Mouse (Mus musculus): Measurements from ENCODE around the gene Stx12.

The Stx12 gene

GRCm38 (mm10) chr4:132823614-132824366 lies 60.5 kb downstream of the Stx12 start:
- peak; percentile 92 for DNase-seq (ENCODE audit: low read depth, low spot score)
- peaks cover 2% of the 10 kb centered on the region; the same call in 1 of the 2 replicates for H3K36me3 ChIP-seq (ENCODE audit: control insufficient read depth, insufficient read depth, low read length, poor library complexity, severe bottlenecking)
- no peaks in the 10 kb centered on the region for H3K27me3 ChIP-seq (ENCODE audit: control insufficient read depth, insufficient read depth, low read length, poor library complexity, severe bottlenecking)

GRCm38 (mm10) chr4:132818442-132818841 lies 65.9 kb downstream of the Stx12 start:
- H3K36me3 ChIP-seq (ENCODE audit: control insufficient read depth, insufficient read depth, low read length, poor library complexity, severe bottlenecking): no peaks in the 10 kb centered on the region
- no peaks in the 10 kb centered on the region for H3K27me3 ChIP-seq (ENCODE audit: control insufficient read depth, insufficient read depth, low read length, poor library complexity, severe bottlenecking)
- no peak for DNase-seq (ENCODE audit: low read depth, low spot score)

- no peaks in the 10 kb centered on the region for H3K27me3 ChIP-seq (ENCODE audit: control insufficient read depth, insufficient read depth, low read length, poor library complexity, severe bottlenecking)
- no peak for DNase-seq (ENCODE audit: low read depth, low spot score)
- H3K36me3 ChIP-seq (ENCODE audit: control insufficient read depth, insufficient read depth, low read length, poor library complexity, severe bottlenecking): no peaks in the 10 kb centered on the region
Measured at GRCm38 (mm10) chr4:132816855-132817254, 67.5 kb downstream of the Stx12 start.

GRCm38 (mm10) chr4:132816404-132816803 lies 67.9 kb downstream of the Stx12 start:
- Histone ChIP-seq H3K36me3 (ENCODE audit: control insufficient read depth, insufficient read depth, low read length, poor library complexity, severe bottlenecking) (no peaks in the 10 kb centered on the region), H3K27me3 (ENCODE audit: control insufficient read depth, insufficient read depth, low read length, poor library complexity, severe bottlenecking) (no peaks in the 10 kb centered on the region)
- peak; percentile 44 for DNase-seq (ENCODE audit: low read depth, low spot score)

GRCm38 (mm10) chr4:132809621-132810020 lies 74.7 kb downstream of the Stx12 start:
- no peaks in the 10 kb centered on the region for H3K36me3 ChIP-seq (ENCODE audit: control insufficient read depth, insufficient read depth, low read length, poor library complexity, severe bottlenecking)
- no peaks in the 10 kb centered on the region for H3K27me3 ChIP-seq (ENCODE audit: control insufficient read depth, insufficient read depth, low read length, poor library complexity, severe bottlenecking)
- DNase-seq (ENCODE audit: low read depth, low spot score): no peak

DNA sequence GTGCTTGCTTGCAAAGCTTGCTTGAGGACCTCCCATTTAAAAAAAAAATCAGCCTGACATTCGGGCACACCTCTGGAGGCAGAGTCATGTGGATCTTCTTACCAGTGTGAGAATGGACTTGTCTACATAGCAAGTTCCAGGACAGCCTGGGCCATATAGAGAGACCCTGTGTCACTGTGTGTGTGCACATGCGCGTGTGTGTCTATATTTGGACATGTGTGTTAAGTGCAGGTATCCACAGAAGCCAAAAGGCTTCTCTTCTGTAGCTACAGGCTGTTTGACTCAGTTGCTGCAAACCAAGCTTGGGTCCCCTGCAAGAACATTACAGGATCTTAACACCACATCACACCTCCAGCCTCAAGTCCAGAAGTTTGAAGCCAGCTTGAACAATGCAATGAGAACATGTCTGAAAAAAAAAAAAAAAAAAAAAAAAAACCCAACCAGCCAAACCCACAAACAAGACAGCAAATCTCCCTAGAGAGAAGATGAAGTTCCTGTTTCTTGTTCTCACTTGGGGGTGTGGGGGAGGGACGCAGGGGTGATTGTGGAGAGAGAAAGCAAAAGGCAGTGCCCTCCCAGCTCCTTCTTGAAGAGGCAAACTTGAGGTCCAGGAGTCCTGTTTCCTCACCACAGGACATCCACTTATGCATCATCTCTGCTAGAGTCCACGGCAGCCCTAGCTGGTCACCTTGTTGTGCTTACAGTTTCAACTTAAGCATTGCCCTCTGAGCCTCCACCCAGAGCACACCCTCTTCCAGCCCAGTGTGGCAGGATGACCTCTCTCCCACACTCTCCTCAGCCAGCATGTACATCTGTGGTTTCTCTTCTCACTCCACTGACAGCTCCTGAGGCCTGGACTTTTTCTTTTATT lies 76.3 kb downstream of the Stx12 start:
- no peaks in the 10 kb centered on the region for H3K36me3 ChIP-seq (ENCODE audit: control insufficient read depth, insufficient read depth, low read length, poor library complexity, severe bottlenecking)
- DNase-seq (ENCODE audit: low read depth, low spot score): peak; percentile 88
- H3K27me3 ChIP-seq (ENCODE audit: control insufficient read depth, insufficient read depth, low read length, poor library complexity, severe bottlenecking): no peaks in the 10 kb centered on the region

GRCm38 (mm10) chr4:132806620-132807191 lies 77.6 kb downstream of the Stx12 start:
- Histone ChIP-seq H3K36me3 (ENCODE audit: control insufficient read depth, insufficient read depth, low read length, poor library complexity, severe bottlenecking) (no peaks in the 10 kb centered on the region), H3K27me3 (ENCODE audit: control insufficient read depth, insufficient read depth, low read length, poor library complexity, severe bottlenecking) (no peaks in the 10 kb centered on the region)
- DNase-seq (ENCODE audit: low read depth, low spot score): no peak

DNA sequence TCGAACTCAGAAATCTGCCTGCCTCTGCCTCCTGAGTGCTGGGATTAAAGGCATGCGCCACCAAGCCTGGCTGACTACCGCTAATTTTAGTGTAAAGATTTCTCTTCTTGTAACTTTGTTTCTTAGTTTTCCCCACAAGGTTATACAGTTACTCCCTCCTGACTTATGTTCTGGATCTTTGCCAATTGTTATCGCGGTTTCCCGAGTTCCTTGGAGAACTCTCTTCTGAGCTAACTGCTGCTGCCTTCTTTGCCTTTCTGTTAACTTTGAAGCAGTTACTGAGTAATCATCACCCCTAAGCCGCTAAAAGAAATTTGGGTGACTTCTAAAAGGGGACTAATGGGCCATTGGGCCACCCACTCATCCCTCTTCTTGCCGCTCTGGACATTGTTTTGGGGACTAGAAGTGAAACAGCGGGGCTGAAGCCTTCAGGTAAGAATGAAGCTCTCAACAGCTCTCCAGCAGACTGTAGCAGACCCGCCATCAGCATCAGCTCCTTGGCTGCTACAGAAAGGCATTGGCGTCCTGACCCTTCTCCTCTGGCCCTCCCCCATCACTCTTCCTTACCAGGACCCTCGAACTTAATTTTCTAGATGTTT lies 78.6 kb downstream of the Stx12 start:
- Histone ChIP-seq H3K36me3 (ENCODE audit: control insufficient read depth, insufficient read depth, low read length, poor library complexity, severe bottlenecking) (no peaks in the 10 kb centered on the region), H3K27me3 (ENCODE audit: control insufficient read depth, insufficient read depth, low read length, poor library complexity, severe bottlenecking) (no peaks in the 10 kb centered on the region)
- no peak for DNase-seq (ENCODE audit: low read depth, low spot score)

DNA sequence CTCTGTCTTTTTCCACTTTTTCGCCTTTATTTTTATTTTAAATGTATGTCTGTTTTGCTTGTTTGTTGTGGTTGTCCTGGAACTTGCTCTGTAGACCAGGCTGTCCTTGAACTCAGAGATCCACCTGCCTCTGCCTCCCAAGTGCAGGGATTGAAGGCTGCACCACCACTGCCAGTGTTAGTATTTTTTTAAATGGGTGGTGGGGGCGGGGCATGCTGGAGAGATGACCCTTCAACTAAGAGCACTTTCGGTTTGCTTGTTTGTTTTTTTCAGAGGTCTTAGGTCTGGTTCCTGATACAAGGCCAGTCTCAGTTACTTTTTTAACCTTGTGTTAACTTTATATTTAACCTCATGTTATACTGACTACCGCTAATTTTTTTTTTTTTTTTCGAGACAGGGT lies 79.2 kb downstream of the Stx12 start:
- Histone ChIP-seq H3K27me3 (ENCODE audit: control insufficient read depth, insufficient read depth, low read length, poor library complexity, severe bottlenecking) (no peaks in the 10 kb centered on the region), H3K36me3 (ENCODE audit: control insufficient read depth, insufficient read depth, low read length, poor library complexity, severe bottlenecking) (no peaks in the 10 kb centered on the region)
- no peak for DNase-seq (ENCODE audit: low read depth, low spot score)

- Histone ChIP-seq H3K27me3 (ENCODE audit: control insufficient read depth, insufficient read depth, low read length, poor library complexity, severe bottlenecking) (no peaks in the 10 kb centered on the region), H3K36me3 (ENCODE audit: control insufficient read depth, insufficient read depth, low read length, poor library complexity, severe bottlenecking) (no peaks in the 10 kb centered on the region)
- DNase-seq (ENCODE audit: low read depth, low spot score): peak; percentile 79
Measured at GRCm38 (mm10) chr4:132804331-132804730, 80.0 kb downstream of the Stx12 start.

DNA sequence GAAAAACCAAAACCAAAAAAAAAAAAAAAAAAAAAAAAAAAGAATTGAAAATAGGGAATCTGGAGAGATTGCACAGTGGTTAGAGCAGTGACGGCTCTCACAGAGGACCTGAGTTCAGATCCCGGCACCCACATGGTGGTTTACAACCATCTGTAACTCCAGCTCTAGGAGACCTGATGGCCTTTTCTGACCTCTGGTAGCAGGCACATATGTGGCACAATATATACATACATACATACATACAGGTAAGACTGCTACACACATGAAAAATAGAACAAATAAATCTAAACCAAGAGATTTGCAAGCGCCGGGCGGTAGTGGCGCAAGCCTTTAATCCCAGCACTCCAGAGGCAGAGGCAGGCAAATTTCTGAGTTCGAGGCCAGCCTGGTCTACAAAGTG lies 80.4 kb downstream of the Stx12 start:
- no peak for DNase-seq (ENCODE audit: low read depth, low spot score)
- no peaks in the 10 kb centered on the region for H3K36me3 ChIP-seq (ENCODE audit: control insufficient read depth, insufficient read depth, low read length, poor library complexity, severe bottlenecking)
- no peaks in the 10 kb centered on the region for H3K27me3 ChIP-seq (ENCODE audit: control insufficient read depth, insufficient read depth, low read length, poor library complexity, severe bottlenecking)

All from splenic B cell, adult 2 months (primary cell).